Mouse (Mus musculus) left cerebral cortex, postnatal 4 days (tissue): ENCODE data around the gene B3gnt6. TPM values are rescaled to one million over a fixed set of nuclear protein-coding genes. Genes with fewer than 3 reads are reported as not detected.

Source experiments
- DNase-seq: peaks from one replicate; pipeline ENCODE4 v3.0.0-alpha.2; 2022
- intact Hi-C: fragments of 180-260 bp; cut with DNase I; formaldehyde crosslinking; loops from one replicate; pipeline ENCODE4 v1.15.1; 2025
- total RNA-seq, 2 experiments: library from RNA; stranded (reverse); gene quantifications; 2 replicates each; pipeline ENCODE4 v1.2.3; 2021

The B3gnt6 gene
- total RNA-seq, 2 experiments from 2014 or later, result 0.16 to 0.28 TPM

- intact Hi-C loops, result no loop called here
- DNase-seq, result no peak
These were observed 21.7 kb downstream of the B3gnt6 start for GRCm38 (mm10) chr7:98177566-98177928.

- intact Hi-C loops, result no loop called here
- no peak for DNase-seq
These were observed 22.2 kb downstream of the B3gnt6 start for GRCm38 (mm10) chr7:98177071-98177485.

GRCm38 (mm10) chr7:98176322-98177070 lies 22.8 kb downstream of the B3gnt6 start:
- intact Hi-C loops, result no loop called here
- no peak for DNase-seq

- intact Hi-C loops, result no loop called here
- DNase-seq, result no peak
These were observed 24.2 kb downstream of the B3gnt6 start for GRCm38 (mm10) chr7:98174883-98175755.

GRCm38 (mm10) chr7:98173408-98173807 lies 25.9 kb downstream of the B3gnt6 start:
- intact Hi-C loops, result no loop called here
- DNase-seq, result no peak

- intact Hi-C loops, result no loop called here
- DNase-seq, result no peak
These were observed 26.6 kb downstream of the B3gnt6 start for GRCm38 (mm10) chr7:98172661-98173060.

- intact Hi-C loops, result no loop called here
- DNase-seq, result no peak
These were observed 27.9 kb downstream of the B3gnt6 start for GRCm38 (mm10) chr7:98171141-98172073.

- intact Hi-C loops, result loop anchor here (5.0 kb wide), 1 partner anchor 272 kb away; no protein-coding TSS in a partner anchor
- peak; percentile 38 for DNase-seq
These were observed 34.2 kb downstream of the B3gnt6 start for GRCm38 (mm10) chr7:98164999-98165528.

- DNase-seq, result no peak
- intact Hi-C loops, result loop anchor here (5.0 kb wide), 1 partner anchor 273 kb away; no protein-coding TSS in a partner anchor
These were observed 34.8 kb downstream of the B3gnt6 start for GRCm38 (mm10) chr7:98164382-98164998.

- intact Hi-C loops, result loop anchor here (5.0 kb wide), 1 partner anchor 274 kb away; no protein-coding TSS in a partner anchor
- no peak for DNase-seq
These were observed 35.6 kb downstream of the B3gnt6 start for GRCm38 (mm10) chr7:98163700-98164099.

GRCm38 (mm10) chr7:98162239-98162638 lies 37.0 kb downstream of the B3gnt6 start:
- no peak for DNase-seq
- intact Hi-C loops, result loop anchor here (5.0 kb wide), 1 partner anchor 275 kb away; no protein-coding TSS in a partner anchor

GRCm38 (mm10) chr7:98160041-98160740 lies 39.1 kb downstream of the B3gnt6 start:
- DNase-seq, result no peak

GRCm38 (mm10) chr7:98158481-98158880 lies 40.8 kb downstream of the B3gnt6 start:
- intact Hi-C loops, result no loop called here
- no peak for DNase-seq

More at GRCm38 (mm10) chr7:98160041-98160740, 39.1 kb downstream of the B3gnt6 start:
- intact Hi-C loops, result loop anchor here (5.0 kb wide), 1 partner anchor 277 kb away; no protein-coding TSS in a partner anchor

GRCm38 (mm10) chr7:98157636-98158332 lies 41.5 kb downstream of the B3gnt6 start:
- intact Hi-C loops, result no loop called here
- DNase-seq, result no peak

GRCm38 (mm10) chr7:98156280-98156665 lies 43.0 kb downstream of the B3gnt6 start:
- DNase-seq, result no peak
- intact Hi-C loops, result no loop called here

GRCm38 (mm10) chr7:98155546-98156279 lies 43.6 kb downstream of the B3gnt6 start:
- peak; percentile 71 for DNase-seq
- intact Hi-C loops, result loop anchor here (2.0 kb wide), 1 partner anchor 185 kb away; no protein-coding TSS in a partner anchor

GRCm38 (mm10) chr7:98153892-98154291 lies 45.4 kb downstream of the B3gnt6 start:
- no peak for DNase-seq
- intact Hi-C loops, result loop anchor here (2.0 kb wide), 1 partner anchor 187 kb away; no protein-coding TSS in a partner anchor

GRCm38 (mm10) chr7:98153345-98153744 lies 45.9 kb downstream of the B3gnt6 start:
- intact Hi-C loops, result no loop called here
- no peak for DNase-seq
